Mouse (Mus musculus) small intestine, adult 2 months (tissue): Measurements from ENCODE around the gene Fchsd2. TPM values are rescaled to one million over a fixed set of nuclear protein-coding genes. Genes with fewer than 3 reads are reported as not detected.

Experiments used
- H3K27ac ChIP-seq: fragments of 200-500 bp; 2 replicates; pipeline ENCODE4 v1.5.1; 2012; ENCODE audit warnings: low read depth, low read length, control low read depth, inconsistent platforms; ENCODE audit not compliant: insufficient read depth
- H3K27me3 ChIP-seq: fragments of 200-500 bp; 2 replicates; pipeline ENCODE4 v1.6.1; 2012; ENCODE audit warnings: mild to moderate bottlenecking, moderate library complexity, low read length, inconsistent platforms; ENCODE audit not compliant: control insufficient read depth, insufficient read depth
- H3K36me3 ChIP-seq: fragments of 200-500 bp; 2 replicates; pipeline ENCODE4 v1.6.1; 2012; ENCODE audit warnings: mild to moderate bottlenecking, low read length, control low read depth, inconsistent platforms; ENCODE audit not compliant: control insufficient read depth, insufficient read depth
- H3K4me1 ChIP-seq: fragments of 200-500 bp; 2 replicates; pipeline ENCODE4 v1.6.1; 2012; ENCODE audit warnings: low read length, inconsistent platforms, mixed read lengths; ENCODE audit not compliant: control insufficient read depth, insufficient read depth, insufficient read length
- H3K4me3 ChIP-seq: fragments of 200-500 bp; 2 replicates; pipeline ENCODE4 v1.5.1; 2012; ENCODE audit warnings: low read depth, mild to moderate bottlenecking, control low read depth, inconsistent platforms, low read length, moderate library complexity
- CTCF ChIP-seq: fragments of 200-500 bp; IDR thresholded peaks from 2 replicates; pipeline ENCODE4 v1.5.1; 2012; ENCODE audit warnings: low read depth, mild to moderate bottlenecking, control low read depth, inconsistent platforms, low read length, moderate library complexity, mixed read lengths; ENCODE audit not compliant: insufficient replicate concordance, insufficient read length; ENCODE audit errors: extremely low read depth
- POLR2A ChIP-seq: fragments of 200-500 bp; IDR thresholded peaks from 2 replicates; pipeline ENCODE4 v1.6.1; 2012; ENCODE audit warnings: low read depth, mild to moderate bottlenecking, control low read depth, inconsistent platforms, low read length, moderate library complexity
- WGBS: fragments of 180-500 bp; shearing (Covaris S2); methylation state at CpG from one replicate; pipeline ENCODE4 v1.1.7; 2018; 5-methylcytosine and 5-hydroxymethylcytosine counted together
- polyA plus RNA-seq: library from polyadenylated mRNA; depleted of rRNA; stranded (reverse); fragments of >200 nt; gene quantifications from 2 replicates; pipeline ENCODE4 v1.2.3, GENCODE M21; 2012

The Fchsd2 gene
- polyA plus RNA-seq, 1 experiment, result 6.9 TPM

- H3K4me3 ChIP-seq, result no peak overlapping the region
- H3K27me3 ChIP-seq, result no peaks in the 10 kb centered on the region
- peaks cover 7% of the 10 kb centered on the region; the same call in 1 of the 2 replicates for H3K4me1 ChIP-seq
- no peak for TF ChIP-seq POLR2A
- no peak for TF ChIP-seq CTCF
- no peak overlapping the region for H3K27ac ChIP-seq
- H3K36me3 ChIP-seq, result peaks cover 6% of the 10 kb centered on the region
- WGBS, result 70% methylated on average over 4 of the region's 4 CpGs
Observed at GRCm38 (mm10) chr7:101292086-101292485, 199.4 kb downstream of the Fchsd2 start.

- H3K27me3 ChIP-seq, result no peaks in the 10 kb centered on the region
- H3K36me3 ChIP-seq, result peaks cover 4% of the 10 kb centered on the region
- no peak for TF ChIP-seq CTCF
- TF ChIP-seq POLR2A, result no peak
- no peak overlapping the region for H3K4me3 ChIP-seq
- H3K27ac ChIP-seq, result no peak overlapping the region
- H3K4me1 ChIP-seq, result peaks cover 11% of the 10 kb centered on the region; the same call in 1 of the 2 replicates
- WGBS, result 90% methylated on average over 1 of the region's 1 CpGs
Observed at GRCm38 (mm10) chr7:101292696-101293095, 200.0 kb downstream of the Fchsd2 start.

- TF ChIP-seq CTCF (no peak), POLR2A (no peak)
- 81% methylated on average over 4 of the region's 4 CpGs for whole genome bisulfite sequencing
- H3K27me3 ChIP-seq, result no peaks in the 10 kb centered on the region
- H3K4me1 ChIP-seq, result peaks cover 14% of the 10 kb centered on the region
- no peak overlapping the region for H3K4me3 ChIP-seq
- H3K36me3 ChIP-seq, result peaks cover 3% of the 10 kb centered on the region
- H3K27ac ChIP-seq, result no peak overlapping the region
Observed at GRCm38 (mm10) chr7:101293138-101293537, 200.5 kb downstream of the Fchsd2 start.

- no peak overlapping the region for H3K4me3 ChIP-seq
- WGBS, result 87% methylated on average over 4 of the region's 4 CpGs
Observed at GRCm38 (mm10) chr7:101293611-101294010, 200.9 kb downstream of the Fchsd2 start.

GRCm38 (mm10) chr7:101295438-101295837 lies 202.8 kb downstream of the Fchsd2 start:
- Histone ChIP-seq H3K36me3 (peaks cover 3% of the 10 kb centered on the region), H3K4me3 (no peak overlapping the region), H3K27me3 (no peaks in the 10 kb centered on the region), H3K27ac (no peak overlapping the region), H3K4me1 (peaks cover 14% of the 10 kb centered on the region)
- TF ChIP-seq POLR2A, result no peak
- WGBS, result 69% methylated on average over 1 of the region's 1 CpGs

More at GRCm38 (mm10) chr7:101293611-101294010, 200.9 kb downstream of the Fchsd2 start:
- Histone ChIP-seq H3K27me3 (no peaks in the 10 kb centered on the region), H3K36me3 (peaks cover 3% of the 10 kb centered on the region), H3K4me1 (peaks cover 14% of the 10 kb centered on the region), H3K27ac (no peak overlapping the region)
- no peak for TF ChIP-seq POLR2A
- no peak for TF ChIP-seq CTCF

GRCm38 (mm10) chr7:101296252-101297022 lies 203.8 kb downstream of the Fchsd2 start:
- peak overlapping the region; percentile 42 for H3K4me3 ChIP-seq
- no peaks in the 10 kb centered on the region for H3K27me3 ChIP-seq
- H3K4me1 ChIP-seq, result peaks cover 14% of the 10 kb centered on the region
- TF ChIP-seq POLR2A, result 0 out of 2 replicates have a peak, but pooled peaks have one; percentile 12
- peak; percentile 27; the same call in 1 of the 2 replicates for TF ChIP-seq CTCF
- WGBS, result 19% methylated on average over 35 of the region's 35 CpGs
- peaks cover 2% of the 10 kb centered on the region; the same call in 1 of the 2 replicates for H3K36me3 ChIP-seq
- H3K27ac ChIP-seq, result no peak overlapping the region

GRCm38 (mm10) chr7:101297023-101297405 lies 204.4 kb downstream of the Fchsd2 start:
- Histone ChIP-seq H3K27me3 (no peaks in the 10 kb centered on the region), H3K27ac (no peak overlapping the region), H3K4me3 (peak overlapping the region; percentile 42), H3K4me1 (peaks cover 14% of the 10 kb centered on the region), H3K36me3 (peaks cover 2% of the 10 kb centered on the region; the same call in 1 of the 2 replicates)
- 16% methylated on average over 8 of the region's 8 CpGs for WGBS
- TF ChIP-seq CTCF (no peak), POLR2A (no peak)
